Mouse (Mus musculus) kidney, embryonic 16.5 days (tissue): Measurements from ENCODE around the gene Zscan2. TPM values are rescaled to one million over a fixed set of nuclear protein-coding genes. Genes with fewer than 3 reads are reported as not detected.
A peak's percentile ranks its signal among the peaks of the same experiment; 100 is the strongest.

ENCODE experiments used
- ATAC-seq: fragments of 200-750 bp; cut with Nextera tagmentation; 2 replicates; pipeline ENCODE4 v1.8.0; 2017; ENCODE audit warnings: moderate TSS enrichment; ENCODE audit not compliant: low FRiP score, low TSS enrichment
- H3K27ac ChIP-seq: fragments of 300-500 bp; sonication (generic); 2 replicates; pipeline ENCODE4 v1.5.1; 2014; ENCODE audit warnings: low read length
- H3K27me3 ChIP-seq: fragments of 300-500 bp; sonication (generic); 2 replicates; pipeline ENCODE4 v1.6.1; 2014; ENCODE audit warnings: low read length, control low read depth, mixed read lengths; ENCODE audit not compliant: insufficient read depth
- H3K36me3 ChIP-seq: fragments of 300-500 bp; sonication (generic); 2 replicates; pipeline ENCODE4 v1.6.1; 2014; ENCODE audit warnings: low read length, control low read depth, mixed read lengths; ENCODE audit not compliant: insufficient read depth
- H3K4me1 ChIP-seq: fragments of 300-500 bp; sonication (generic); 2 replicates; pipeline ENCODE4 v1.6.1; 2014; ENCODE audit warnings: low read length, control low read depth, mixed read lengths; ENCODE audit not compliant: insufficient read depth
- H3K4me2 ChIP-seq: fragments of 300-500 bp; sonication (generic); replicated peaks from 2 replicates; pipeline ENCODE4 v1.6.1; 2014; ENCODE audit warnings: low read depth, low read length
- H3K4me3 ChIP-seq: fragments of 300-500 bp; sonication (generic); 2 replicates; pipeline ENCODE4 v1.5.1; 2014; ENCODE audit warnings: mild to moderate bottlenecking, low read length
- H3K9ac ChIP-seq: fragments of 300-500 bp; sonication (generic); replicated peaks from 2 replicates; pipeline ENCODE4 v1.6.1; 2014; ENCODE audit warnings: low read length
- H3K9me3 ChIP-seq: fragments of 300-500 bp; sonication (generic); 2 replicates; pipeline ENCODE4 v1.6.1; 2016; ENCODE audit warnings: low read length, control low read depth
- WGBS: fragments of 180-500 bp; shearing (Covaris S2); extraction: QIAGEN DNeasy Blood & Tissue Kit; methylation state at CpG from one replicate; pipeline ENCODE4 v1.1.7; 2014; 5-methylcytosine and 5-hydroxymethylcytosine counted together
- polyA plus RNA-seq: library from polyadenylated mRNA; unstranded; fragments of >200 nt; fragmentation: Nextera tagmentation; extraction: Ambion mirVana; gene quantifications from 2 replicates; pipeline ENCODE4 v1.2.1, GENCODE M21; 2015

Gene Zscan2
- polyA plus RNA-seq, 1 experiment from 2014 or later, result 3.0 TPM

GRCm38 (mm10) chr7:80893753-80894129, 33.0 kb downstream of the Zscan2 start:
- no peak for ATAC-seq
- no peaks in the 10 kb centered on the region for H3K27me3 ChIP-seq
- peaks cover 45% of the 10 kb centered on the region for H3K36me3 ChIP-seq
- H3K4me1 ChIP-seq, result peaks cover 8% of the 10 kb centered on the region; the same call in 1 of the 2 replicates
- H3K27ac ChIP-seq, result no peak overlapping the region
- H3K9ac ChIP-seq, result no peak overlapping the region
- H3K9me3 ChIP-seq, result no peaks in the 10 kb centered on the region
- no peak overlapping the region for H3K4me3 ChIP-seq
- H3K4me2 ChIP-seq, result no peak overlapping the region
- 74% methylated on average over 6 of the region's 6 CpGs for WGBS

GRCm38 (mm10) chr7:80894196-80894595, 33.5 kb downstream of the Zscan2 start:
- H3K4me1 ChIP-seq, result 0 out of 2 replicates have a peak, but pooled peaks cover 5% of the 10 kb centered on the region
- no peak for ATAC-seq
- no peak overlapping the region for H3K4me3 ChIP-seq
- 0 out of 2 replicates have a peak overlapping the region, but pooled peaks have one; percentile 16 for H3K27ac ChIP-seq
- no peak overlapping the region for H3K4me2 ChIP-seq
- no peaks in the 10 kb centered on the region for H3K9me3 ChIP-seq
- H3K9ac ChIP-seq, result no peak overlapping the region
- no peaks in the 10 kb centered on the region for H3K27me3 ChIP-seq
- peaks cover 45% of the 10 kb centered on the region for H3K36me3 ChIP-seq
- WGBS, result 78% methylated on average over 7 of the region's 7 CpGs

DNA sequence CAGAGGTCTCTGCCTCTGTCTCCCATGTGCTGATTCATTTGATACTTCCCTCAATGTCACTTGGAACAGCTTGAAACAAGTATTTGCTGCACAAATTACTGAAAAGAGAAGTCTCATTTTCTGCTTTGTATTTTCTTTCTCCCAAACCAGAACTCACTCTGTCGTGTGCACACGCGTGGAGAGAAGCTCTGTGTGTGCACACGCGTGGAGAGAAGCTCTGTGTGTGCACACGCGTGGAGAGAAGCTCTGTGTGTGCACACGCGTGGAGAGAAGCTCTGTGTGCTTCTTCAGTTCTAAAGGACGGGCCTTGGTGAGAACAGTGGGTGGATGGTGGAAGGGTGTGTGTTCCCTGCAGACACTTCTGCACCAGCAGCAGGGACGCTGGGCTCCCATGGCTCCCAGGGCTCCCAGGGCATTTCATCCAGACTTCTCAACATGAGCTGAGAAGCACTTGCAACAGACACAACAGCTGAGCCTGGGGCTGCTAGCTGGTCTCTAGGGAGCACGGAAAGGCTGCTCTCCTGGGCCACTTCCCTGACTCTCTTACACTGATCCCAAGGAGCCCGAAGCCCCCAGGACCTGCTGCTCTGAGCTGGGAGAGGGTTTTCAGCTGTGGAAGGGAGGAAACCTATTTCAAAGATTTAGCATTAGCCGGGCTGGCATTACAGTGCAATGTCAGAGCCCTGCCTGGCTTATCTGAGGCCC, 34.2 kb downstream of the Zscan2 start:
- Histone ChIP-seq H3K27me3 (no peaks in the 10 kb centered on the region), H3K4me2 (no peak overlapping the region), H3K27ac (no peak overlapping the region), H3K36me3 (peaks cover 45% of the 10 kb centered on the region), H3K4me1 (peaks cover under 1% of the 10 kb centered on the region; the same call in 1 of the 2 replicates), H3K4me3 (no peak overlapping the region), H3K9me3 (no peaks in the 10 kb centered on the region), H3K9ac (no peak overlapping the region)
- 94% methylated on average over 14 of the region's 14 CpGs for WGBS
- ATAC-seq, result no peak

DNA sequence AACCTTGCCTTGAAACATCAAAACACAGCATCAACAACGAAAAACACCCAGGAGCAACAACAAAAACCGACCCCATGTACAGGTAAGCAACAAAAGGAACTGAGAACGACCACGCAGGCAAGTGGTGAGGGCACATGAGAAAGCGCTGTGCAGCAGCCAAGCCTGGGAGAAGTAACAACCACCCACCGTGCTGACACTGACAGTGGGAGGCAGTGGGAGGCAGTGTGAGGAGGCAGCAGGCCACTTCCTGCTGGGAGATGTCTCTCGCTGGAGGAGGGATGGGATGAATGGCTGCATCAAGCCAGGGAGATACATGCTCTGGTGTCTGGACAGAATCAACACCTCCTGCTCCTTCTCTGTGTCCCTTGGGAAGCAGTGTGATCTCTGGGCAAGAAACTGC, 36.4 kb downstream of the Zscan2 start:
- peaks cover 13% of the 10 kb centered on the region for H3K4me1 ChIP-seq
- H3K36me3 ChIP-seq, result peaks cover 37% of the 10 kb centered on the region
- no peaks in the 10 kb centered on the region for H3K27me3 ChIP-seq
- H3K4me2 ChIP-seq, result no peak overlapping the region
- no peak overlapping the region for H3K9ac ChIP-seq
- H3K9me3 ChIP-seq, result no peaks in the 10 kb centered on the region
- 85% methylated on average over 7 of the region's 7 CpGs for WGBS
- ATAC-seq, result no peak
- H3K27ac ChIP-seq, result no peak overlapping the region
- H3K4me3 ChIP-seq, result no peak overlapping the region

DNA sequence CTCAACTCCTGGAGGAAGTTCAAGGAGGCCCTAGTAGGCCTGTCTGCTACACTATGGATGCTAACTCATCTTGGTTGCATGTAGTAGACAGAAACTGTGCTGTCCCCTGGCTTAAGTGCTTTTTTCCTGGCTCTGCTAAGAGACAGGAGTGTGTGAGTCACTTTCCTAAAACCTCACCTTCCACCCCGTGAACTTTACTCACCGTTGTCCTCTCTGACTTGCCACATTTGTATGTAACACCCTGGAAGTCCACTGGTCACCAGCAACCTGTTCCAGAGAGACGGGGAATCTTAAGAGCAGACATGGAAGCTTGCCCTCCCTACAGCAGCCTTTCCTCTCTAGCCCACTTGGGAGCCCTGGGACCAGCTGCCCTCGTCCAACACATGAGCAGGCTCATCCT, 37.0 kb downstream of the Zscan2 start:
- Histone ChIP-seq H3K4me2 (no peak overlapping the region), H3K9ac (no peak overlapping the region), H3K36me3 (peaks cover 31% of the 10 kb centered on the region), H3K4me3 (no peak overlapping the region), H3K27ac (no peak overlapping the region), H3K4me1 (peaks cover 14% of the 10 kb centered on the region), H3K27me3 (no peaks in the 10 kb centered on the region), H3K9me3 (no peaks in the 10 kb centered on the region)
- WGBS, result 90% methylated on average over 4 of the region's 4 CpGs
- no peak for ATAC-seq

- WGBS, result under 1% methylated on average over 36 of the region's 36 CpGs
- peak; percentile 94 for ATAC-seq
- H3K27ac ChIP-seq, result peak within 1 kb of the TSS; percentile 89
- peak within 1 kb of the TSS; percentile 83 for H3K9ac ChIP-seq
- peaks cover 19% of the 10 kb centered on the region; the same call in 1 of the 2 replicates for H3K36me3 ChIP-seq
- H3K4me2 ChIP-seq, result peak within 1 kb of the TSS; percentile 80
- peaks cover 19% of the 10 kb centered on the region for H3K4me1 ChIP-seq
- no peaks in the 10 kb centered on the region for H3K27me3 ChIP-seq
- H3K4me3 ChIP-seq, result peak within 1 kb of the TSS; percentile 83
- H3K9me3 ChIP-seq, result no peaks in the 10 kb centered on the region
These were observed 40.3 kb downstream of the Zscan2 start, which contains the start of gene Wdr73 for GRCm38 (mm10) chr7:80900944-80901501. Wdr73 (minus strand) TSS chr7:80901269.

DNA sequence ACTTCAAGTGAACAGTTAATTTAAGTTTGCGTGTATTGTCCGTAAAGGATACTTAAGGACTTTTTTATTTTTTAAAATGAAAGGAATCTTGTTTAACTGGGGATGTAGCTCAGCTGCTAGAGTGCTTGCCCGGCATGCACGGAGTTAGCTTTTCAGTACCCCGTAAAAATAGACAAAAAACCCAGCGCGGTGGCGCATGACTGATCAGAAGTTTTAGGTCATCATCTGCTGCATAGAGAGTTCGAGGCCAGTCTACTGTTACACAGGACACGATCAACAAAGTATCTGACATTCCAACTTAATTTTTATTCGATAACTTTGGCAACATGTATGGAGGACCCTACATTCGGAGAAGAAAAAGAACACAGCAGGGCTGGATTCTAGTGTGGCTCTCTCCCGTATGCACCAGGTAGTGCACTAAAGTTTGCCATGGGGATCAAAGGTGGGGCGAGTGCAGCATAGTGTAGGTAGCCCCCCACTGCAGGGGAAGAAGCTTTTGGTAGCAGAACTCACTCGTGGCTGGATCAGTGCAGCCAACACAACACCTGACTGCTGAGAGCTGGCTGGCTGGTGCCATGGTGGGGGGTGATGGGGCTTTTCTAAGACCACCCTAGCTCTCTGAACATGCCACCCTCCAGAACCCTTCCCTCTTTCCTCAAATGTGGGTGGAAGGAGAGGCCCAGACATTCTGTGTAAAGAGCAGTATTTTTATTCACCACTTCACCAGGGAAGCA, 41.0 kb downstream of the Zscan2 start:
- no peaks in the 10 kb centered on the region for H3K27me3 ChIP-seq
- H3K4me3 ChIP-seq, result peak overlapping the region; percentile 83
- peak; percentile 7; the same call in 1 of the 2 replicates for ATAC-seq
- H3K27ac ChIP-seq, result peak overlapping the region; percentile 89
- peaks cover 19% of the 10 kb centered on the region for H3K4me1 ChIP-seq
- 27% methylated on average over 15 of the region's 15 CpGs for WGBS
- H3K36me3 ChIP-seq, result peaks cover 19% of the 10 kb centered on the region; the same call in 1 of the 2 replicates
- H3K4me2 ChIP-seq, result peak overlapping the region; percentile 80
- H3K9me3 ChIP-seq, result no peaks in the 10 kb centered on the region
- H3K9ac ChIP-seq, result peak overlapping the region; percentile 83

GRCm38 (mm10) chr7:80903625-80904422, 43.1 kb downstream of the Zscan2 start:
- Histone ChIP-seq H3K27me3 (no peaks in the 10 kb centered on the region), H3K4me3 (peak overlapping the region; percentile 51; the same call in 1 of the 2 replicates), H3K4me2 (no peak overlapping the region; the same call in 1 of the 2 replicates), H3K27ac (no peak overlapping the region), H3K9ac (no peak overlapping the region), H3K9me3 (no peaks in the 10 kb centered on the region), H3K4me1 (peaks cover 19% of the 10 kb centered on the region), H3K36me3 (0 out of 2 replicates have a peak, but pooled peaks cover 2% of the 10 kb centered on the region)
- 90% methylated on average over 11 of the region's 11 CpGs for WGBS
- ATAC-seq, result no peak

GRCm38 (mm10) chr7:80904921-80905515, 44.3 kb downstream of the Zscan2 start, which contains the start of gene Nmb:
Nmb (minus strand) TSS chr7:80905076.
- WGBS, result 3% methylated on average over 19 of the region's 19 CpGs
- Histone ChIP-seq H3K4me2 (peak within 1 kb of the TSS; percentile 91), H3K4me3 (peak within 1 kb of the TSS; percentile 51), H3K9ac (peak within 1 kb of the TSS; percentile 70), H3K27me3 (no peaks in the 10 kb centered on the region), H3K9me3 (no peaks in the 10 kb centered on the region), H3K36me3 (0 out of 2 replicates have a peak, but pooled peaks cover 5% of the 10 kb centered on the region), H3K4me1 (peaks cover 19% of the 10 kb centered on the region), H3K27ac (no peak within 1 kb of the TSS)
- peak; percentile 57 for ATAC-seq
